ENCODE assay signal across 23 mouse cellular contexts in the genomic region with DNA sequence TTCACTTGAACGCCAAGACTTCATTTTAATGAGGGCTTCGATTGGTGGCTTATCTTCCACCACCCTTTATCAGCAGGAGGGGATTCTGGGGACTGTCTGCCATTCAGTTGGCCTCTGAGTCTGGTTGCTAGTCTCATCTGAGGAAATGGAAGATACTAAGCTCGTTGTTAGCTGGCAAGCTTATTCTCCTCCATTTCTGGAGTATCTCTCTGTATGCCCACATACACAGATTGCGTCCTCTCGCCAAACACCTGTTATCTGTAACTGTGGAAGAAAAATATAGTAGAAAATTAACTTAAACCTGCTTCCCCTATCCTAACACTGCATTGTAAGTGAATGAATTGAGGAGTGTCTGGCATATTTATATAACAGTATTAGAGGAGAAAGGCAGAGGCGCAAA.
A peak's percentile ranks its signal among the peaks of the same experiment; 100 is the strongest.
DNase-seq lines count a peak whose midpoint lies in the region; ATAC-seq lines count a peak whose summit lies in the region.
"Had no signal": no experiment of that assay in that cellular context is flagged by ENCODE, and none has a peak within 500 bp of the region (broad histone marks: within the 10 kb centered on the region; RNA-seq: fewer than 3 reads in every experiment).

No protein-coding gene starts in this region.

- DNase-seq in layer of hippocampus, adult 11-12 months (ENCODE audit: low spot score) = peak; percentile 35
- DNase-seq in layer of hippocampus, postnatal 10 days (ENCODE audit: low spot score in 2 of 2) = no peak
- DNase-seq in layer of hippocampus, adult 9-11 months = peak; percentile 61
- no peak for DNase-seq in layer of hippocampus, postnatal 25 days (ENCODE audit: extremely low spot score in 1 of 2, low spot score in 1 of 2)
- DNase-seq in left cerebral cortex, postnatal 36 days (ENCODE audit: low spot score in 2 of 2) = peak; percentile 30 to 45
- no peak for DNase-seq in left cerebral cortex, adult 11 months (ENCODE audit: low spot score)
- peak; percentile 53 for DNase-seq in brain, adult 2 months (ENCODE audit: low read depth, low spot score)
- DNase-seq: adrenal gland, postnatal 10 days; adrenal gland, postnatal 36 days; B cell, adult 2 months; cerebellum, adult 11 months; cerebellum, adult 2 months; cerebellum, adult 9-11 months; cerebellum, postnatal 25 days; forebrain, postnatal 0 days; gastrocnemius, postnatal 10 days; gastrocnemius, postnatal 36 days; heart, adult 2 months; heart, postnatal 14 days; heart, postnatal 4 days had no signal

- ATAC-seq in megakaryocyte, adult 5-6 weeks (ENCODE audit: poor library complexity, severe bottlenecking) = no peak
- ATAC-seq: forebrain, embryonic 14.5 days; forebrain, postnatal 0 days; Patski had no signal

- intact Hi-C loops in left cerebral cortex, postnatal 36 days (cut with DNase I) = no loop called here

Comparison
In these comparisons a context has a peak if more than half of its experiments do, and no peak if none do; other contexts are left out.
1. DNase-seq: peak in layer of hippocampus, adult 11-12 months (single experiment), layer of hippocampus, adult 9-11 months (single experiment), left cerebral cortex, postnatal 36 days (2 of 2) and brain, adult 2 months (single experiment); none in layer of hippocampus, postnatal 10 days (0 of 2), layer of hippocampus, postnatal 25 days (0 of 2) and left cerebral cortex, adult 11 months (single experiment).